Mouse (Mus musculus): Measurements from ENCODE around the gene Map2k7.
A peak's percentile ranks its signal among the peaks of the same experiment; 100 is the strongest.

Map2k7 gene

DNA sequence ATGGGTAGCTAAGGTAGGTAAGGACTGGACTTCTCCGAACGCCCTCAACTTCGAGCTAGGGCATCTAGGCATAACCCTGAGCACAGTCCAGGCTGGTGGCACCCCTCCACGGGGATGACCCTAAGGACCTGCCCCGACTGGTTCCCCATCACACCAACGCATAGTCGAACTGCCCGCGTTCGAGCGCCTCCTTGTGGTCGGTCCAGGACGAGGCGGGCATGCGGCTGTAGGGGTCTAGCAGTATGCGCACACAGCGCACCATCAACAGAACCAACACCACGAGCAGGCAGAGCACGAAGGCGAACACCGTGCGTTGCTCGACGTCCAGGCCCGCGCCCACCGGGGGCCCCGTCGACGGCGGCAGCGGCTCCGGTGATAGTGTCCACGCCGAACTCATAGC lies 19.7 kb downstream of the Map2k7 start:
- DNase-seq (ENCODE audit: extremely low spot score, low read depth, low spot score), result no peak

GRCm38 (mm10) chr8:4258678-4259077 lies 20.1 kb downstream of the Map2k7 start:
- DNase-seq (ENCODE audit: extremely low spot score, low read depth, low spot score), result no peak

- no peak for DNase-seq (ENCODE audit: extremely low spot score, low read depth, low spot score)
Measured at GRCm38 (mm10) chr8:4259125-4259804, 20.7 kb downstream of the Map2k7 start, which contains the start of gene Ctxn1. TSS of gene Ctxn1 (minus strand) at chr8:4259274.

- no peak for DNase-seq (ENCODE audit: extremely low spot score, low read depth, low spot score)
Measured at GRCm38 (mm10) chr8:4259805-4260170, 21.2 kb downstream of the Map2k7 start.

DNA sequence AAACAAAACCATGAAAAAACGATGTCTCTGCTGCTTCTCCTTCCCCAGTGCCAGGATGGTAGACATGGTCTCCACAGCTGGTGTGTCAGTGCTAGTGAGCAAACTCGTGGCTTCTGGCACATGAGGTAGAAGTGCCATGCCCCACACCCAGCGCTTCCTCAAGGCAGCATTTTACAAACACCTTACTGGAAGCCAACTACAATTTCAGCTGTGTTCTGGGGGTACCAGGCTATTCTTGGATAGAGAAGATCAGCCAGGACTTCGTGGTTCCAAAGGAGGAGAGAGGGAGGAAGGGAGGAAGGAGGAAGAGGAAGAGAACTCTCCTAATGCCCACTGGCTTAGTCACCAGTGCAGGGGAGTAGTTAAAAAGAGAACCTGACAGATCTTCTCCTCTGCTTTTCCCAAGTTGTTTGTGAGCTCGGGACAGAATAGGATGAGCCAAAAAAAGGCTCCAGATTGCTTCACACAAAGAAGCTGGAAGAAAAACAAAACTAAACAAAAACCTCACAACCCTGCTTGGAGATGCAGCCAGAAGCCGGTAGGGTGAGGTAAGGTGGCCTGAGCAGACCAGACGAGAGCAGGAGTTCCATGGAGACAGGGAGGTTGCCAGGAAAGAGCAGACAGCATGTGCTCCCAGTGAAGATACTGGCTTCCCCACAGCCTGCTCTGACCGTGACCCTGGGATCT lies 24.7 kb downstream of the Map2k7 start:
- no peak for DNase-seq (ENCODE audit: extremely low spot score, low read depth, low spot score)

DNA sequence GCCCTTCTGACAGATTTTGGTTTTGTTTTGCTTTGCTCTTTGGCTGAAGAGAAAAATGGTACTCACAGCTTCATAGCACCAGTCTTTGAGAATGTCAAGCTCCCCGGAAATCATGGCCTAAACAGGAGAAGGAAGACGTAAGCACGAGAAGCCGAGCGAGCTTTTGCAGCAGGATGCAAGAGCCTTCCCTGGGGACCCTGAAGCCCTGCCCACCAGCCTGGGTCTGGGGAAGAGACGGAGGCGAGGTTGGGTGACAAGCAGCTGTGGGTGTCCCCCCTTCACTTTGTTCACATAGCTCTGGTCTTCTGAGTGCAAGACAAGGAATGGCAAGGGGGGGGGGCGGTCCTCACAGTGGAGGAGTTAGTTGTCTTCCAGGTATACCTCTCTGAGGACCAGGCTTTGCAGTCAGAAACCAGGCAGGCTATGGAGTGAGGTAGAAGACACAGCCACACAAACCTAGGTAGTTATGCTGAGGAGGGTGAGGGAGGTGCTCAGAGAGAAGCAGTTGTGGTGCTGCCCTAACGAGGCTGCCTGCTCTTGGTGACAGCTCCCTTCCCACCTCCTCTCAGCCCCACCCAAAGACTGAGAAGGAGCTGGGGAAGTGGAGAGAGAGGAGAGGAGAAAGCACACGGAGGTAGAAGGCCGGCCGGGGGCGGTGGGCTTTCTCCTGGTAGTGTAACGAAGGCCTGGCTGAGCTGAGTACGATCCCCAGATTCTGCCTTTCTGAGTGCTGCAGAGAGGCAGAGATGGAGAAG lies 26.8 kb downstream of the Map2k7 start:
- DNase-seq (ENCODE audit: extremely low spot score, low read depth, low spot score), result no peak

DNA sequence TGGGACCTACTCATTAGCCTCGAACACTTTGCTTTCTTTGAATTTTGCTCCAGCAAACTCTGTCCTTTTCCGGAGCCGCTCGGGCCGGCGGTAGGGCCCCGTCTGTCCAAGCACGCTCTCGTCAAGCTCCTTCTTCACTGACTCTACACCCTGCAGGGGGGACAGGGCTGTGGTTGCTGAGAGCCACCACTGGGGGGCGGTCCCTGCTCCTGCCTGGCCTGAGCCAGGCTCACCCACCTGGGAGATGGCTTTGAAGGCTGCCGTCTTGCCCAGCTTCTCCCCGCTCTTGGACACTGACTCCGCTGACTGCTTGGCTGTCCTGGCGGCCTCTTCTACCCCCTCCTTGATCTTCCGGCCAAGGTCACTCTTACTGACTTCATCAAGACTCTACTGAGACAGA lies 29.1 kb downstream of the Map2k7 start:
- no peak for DNase-seq (ENCODE audit: extremely low spot score, low read depth, low spot score)

DNA sequence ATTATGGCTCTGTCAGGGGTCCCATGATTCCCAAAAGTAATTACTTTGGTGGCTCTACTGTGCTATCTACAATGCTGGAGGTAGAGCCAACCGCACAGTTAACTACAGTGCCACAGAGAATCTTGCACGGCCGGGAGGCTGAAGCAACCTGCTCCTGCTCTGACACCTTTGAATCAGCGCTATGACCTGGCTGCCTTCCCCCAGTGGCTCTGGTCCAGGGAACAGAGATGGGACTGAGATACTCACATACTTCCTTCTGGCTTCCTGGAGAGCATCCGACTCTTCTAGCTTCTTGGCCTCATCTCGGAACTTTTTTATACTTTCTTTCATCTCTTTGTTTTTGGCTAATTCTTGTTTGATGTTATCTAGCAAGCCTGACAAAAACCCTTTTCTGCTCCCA lies 31.1 kb downstream of the Map2k7 start:
- no peak for DNase-seq (ENCODE audit: extremely low spot score, low read depth, low spot score)

- peak; percentile 94 for DNase-seq (ENCODE audit: extremely low spot score, low read depth, low spot score)
Measured at GRCm38 (mm10) chr8:4275275-4276110, 37.0 kb downstream of the Map2k7 start, which contains the start of gene Timm44. TSS of gene Timm44 (minus strand) at chr8:4275913.

DNA sequence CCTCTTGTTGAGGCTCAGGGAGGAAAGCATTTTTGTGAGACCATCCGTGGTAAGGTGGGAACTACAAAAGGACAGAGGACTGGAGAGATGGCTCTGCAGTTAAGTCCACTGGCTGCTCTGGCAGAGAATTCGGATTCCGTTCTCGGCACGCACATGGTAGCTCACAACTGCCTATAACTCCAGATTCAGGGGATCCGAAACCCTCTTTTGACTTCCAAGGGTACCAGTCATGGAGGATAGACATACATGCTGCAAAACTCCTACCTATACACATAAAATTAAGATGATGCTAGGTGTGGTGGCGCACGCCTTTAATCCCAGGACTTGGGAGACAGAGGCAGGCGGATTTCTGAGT lies 37.5 kb downstream of the Map2k7 start:
- no peak for DNase-seq (ENCODE audit: extremely low spot score, low read depth, low spot score)

GRCm38 (mm10) chr8:4292738-4293137 lies 54.2 kb downstream of the Map2k7 start:
- DNase-seq (ENCODE audit: extremely low spot score, low read depth, low spot score), result no peak
